Mouse (Mus musculus) kidney, adult 8-10 months (tissue): ENCODE measurements around the gene Celf2.
A peak's percentile ranks its signal among the peaks of the same experiment; 100 is the strongest.

Source experiments
- DNase-seq, 2 experiments: peaks; one replicate each; pipeline ENCODE4 v3.0.0; 2022

Celf2 gene

DNA sequence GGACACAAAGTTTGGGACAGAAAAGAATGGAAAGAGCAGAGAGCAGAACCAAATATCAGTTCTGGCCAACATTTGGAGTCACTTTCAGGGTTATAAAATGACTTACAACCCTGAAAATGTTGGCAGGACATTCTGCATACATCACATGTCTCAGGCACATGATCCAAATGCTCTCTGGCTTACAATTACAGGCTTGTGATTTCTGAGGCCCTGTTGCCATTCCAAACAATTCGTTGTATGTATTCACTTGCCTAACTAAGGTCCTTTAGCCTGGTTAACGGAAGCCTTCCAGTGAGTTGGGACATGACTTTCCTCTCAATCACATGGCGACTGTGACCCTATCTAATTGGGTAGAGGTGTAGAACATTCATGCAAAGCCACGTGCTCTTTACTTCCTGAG is 249.2 kb downstream of the Celf2 start:
- peak; percentile 2 to 13 for DNase-seq

GRCm38 (mm10) chr2:7259616-7260015 is 249.7 kb downstream of the Celf2 start:
- no peak for DNase-seq

DNA sequence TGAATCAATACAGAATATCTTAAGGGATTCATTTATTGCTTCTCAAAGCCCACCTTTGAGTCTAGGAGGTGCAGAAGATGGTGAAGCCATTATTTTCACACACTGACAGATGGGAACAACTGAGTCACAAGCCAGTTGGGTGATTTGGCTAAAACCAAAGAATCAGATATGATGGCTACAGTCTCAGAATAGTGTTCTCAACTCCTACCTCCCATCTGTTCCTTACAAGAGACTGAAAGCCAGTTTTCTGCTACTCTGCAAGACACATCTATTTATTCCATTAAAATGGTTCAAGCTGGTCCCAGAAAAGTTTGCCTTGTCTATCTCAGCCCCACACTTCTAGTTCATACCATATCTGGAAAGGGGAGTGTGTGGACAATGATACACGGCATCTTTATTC is 253.3 kb downstream of the Celf2 start:
- no peak for DNase-seq

DNA sequence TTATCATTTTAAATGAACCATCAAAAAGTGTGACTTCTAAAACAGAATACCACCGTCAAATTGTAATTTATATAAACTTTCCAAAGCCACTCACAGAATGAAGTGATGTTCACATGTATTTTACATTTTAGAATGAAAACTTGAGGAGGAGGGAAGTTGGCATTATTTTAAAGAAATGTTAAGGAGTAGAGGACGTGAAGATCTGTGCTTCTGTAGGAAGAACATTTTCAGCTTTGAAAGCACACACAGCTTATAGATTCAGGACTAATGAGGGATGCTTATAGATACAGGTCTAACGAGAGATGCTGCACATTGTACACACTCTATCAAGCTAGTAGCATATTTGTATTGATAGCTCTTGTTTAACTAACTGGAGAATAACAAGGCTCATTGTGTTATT is 254.0 kb downstream of the Celf2 start:
- no peak for DNase-seq

GRCm38 (mm10) chr2:7250314-7250713 is 259.0 kb downstream of the Celf2 start:
- no peak for DNase-seq

- DNase-seq: no peak
Measured at GRCm38 (mm10) chr2:7249002-7249401, 260.4 kb downstream of the Celf2 start.

- peak; percentile 32 to 55 for DNase-seq
Measured at GRCm38 (mm10) chr2:7245958-7246774, 263.2 kb downstream of the Celf2 start.

- no peak for DNase-seq
Measured at GRCm38 (mm10) chr2:7242139-7242538, 267.2 kb downstream of the Celf2 start.

DNA sequence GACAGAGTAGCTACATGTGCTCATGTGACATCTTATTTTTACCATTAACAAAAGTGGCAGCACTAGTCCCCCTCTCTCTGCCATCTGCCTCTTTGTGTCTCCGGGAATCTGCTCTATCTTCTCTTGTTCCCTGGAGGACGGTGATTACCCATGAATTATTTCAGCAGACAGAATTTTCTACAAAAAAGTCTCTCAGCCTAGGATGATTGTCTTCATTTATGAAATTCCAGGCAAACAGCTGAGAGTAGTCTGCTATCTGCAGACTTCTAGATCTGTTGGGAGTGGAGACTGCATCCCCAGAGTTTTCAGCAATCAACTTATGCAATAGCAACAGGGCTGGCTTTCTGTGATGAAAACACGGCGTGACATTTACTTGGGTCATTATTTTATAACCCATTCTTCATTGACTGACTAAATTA is 267.8 kb downstream of the Celf2 start:
- no peak for DNase-seq

DNA sequence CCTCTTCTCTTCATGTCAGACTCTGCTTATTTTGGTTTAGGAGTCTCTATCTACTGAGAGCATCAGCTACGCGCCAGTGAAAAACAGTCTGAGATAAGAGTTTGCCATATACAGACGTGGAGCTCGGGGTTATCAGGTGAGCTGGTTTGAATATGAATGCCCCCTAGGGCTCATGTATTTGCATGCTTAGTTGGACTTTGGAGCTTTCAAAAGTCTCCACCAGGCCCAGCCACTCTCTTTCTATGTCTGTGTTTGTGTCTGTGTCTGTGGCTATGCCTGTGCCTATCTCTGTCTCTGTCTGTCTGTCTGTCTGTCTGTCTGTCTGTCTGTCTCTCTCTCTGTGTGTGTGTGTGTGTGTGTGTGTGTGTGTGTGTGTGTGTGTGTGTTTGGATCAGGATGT is 272.1 kb downstream of the Celf2 start:
- DNase-seq: no peak

DNA sequence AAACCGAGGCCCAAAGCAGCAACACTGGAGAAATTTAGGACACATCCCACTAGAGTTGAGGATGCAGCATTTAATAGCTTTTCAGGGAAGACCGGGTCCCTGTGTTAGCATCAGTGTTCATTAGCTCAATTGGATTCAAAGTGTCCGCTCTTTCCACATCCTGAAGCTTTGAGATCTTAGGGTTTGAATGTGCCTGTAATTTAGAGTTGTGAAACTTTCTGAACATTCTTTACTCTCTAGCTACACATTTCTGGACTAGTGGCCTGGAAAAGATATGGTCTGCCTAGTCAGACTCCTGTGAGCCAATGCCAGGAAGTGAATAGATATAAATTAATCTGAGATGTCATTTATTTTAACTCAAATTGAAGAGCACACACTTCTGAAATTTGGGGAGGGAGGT is 272.9 kb downstream of the Celf2 start:
- DNase-seq: no peak

DNA sequence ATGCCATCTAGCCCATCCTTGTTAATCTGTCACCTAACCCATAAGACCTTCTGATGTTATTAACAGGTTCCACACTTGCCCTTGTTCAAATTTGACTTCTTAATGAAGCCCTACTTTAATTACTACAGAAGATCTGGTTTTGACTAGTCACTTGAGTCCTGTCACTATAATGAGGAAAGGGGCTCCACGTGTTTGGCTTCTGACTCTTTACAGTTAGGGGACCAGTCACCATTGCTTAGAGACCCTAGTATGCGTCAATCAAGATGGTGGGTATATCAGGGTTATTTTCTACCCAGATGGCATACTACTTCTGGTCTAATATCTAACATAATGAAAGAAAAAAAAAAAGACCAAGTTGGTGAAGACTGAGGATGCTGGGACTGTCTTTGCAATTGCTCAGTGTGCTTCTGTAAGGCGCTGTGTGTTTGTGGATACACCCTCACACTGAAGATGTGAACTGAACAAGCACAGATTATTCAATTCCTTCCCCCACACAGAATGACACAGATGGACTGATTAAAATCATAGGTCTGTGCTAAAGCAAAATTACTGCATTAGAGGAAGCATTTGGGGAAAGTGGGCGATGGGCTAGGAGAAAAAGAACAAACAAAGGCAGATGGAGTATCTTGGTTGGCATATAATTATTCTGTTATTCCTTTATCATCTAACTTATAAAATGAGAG is 274.2 kb downstream of the Celf2 start:
- DNase-seq: no peak

- no peak for DNase-seq
Measured at GRCm38 (mm10) chr2:7234587-7234986, 274.8 kb downstream of the Celf2 start.

GRCm38 (mm10) chr2:7233411-7233810 is 276.0 kb downstream of the Celf2 start:
- DNase-seq: no peak

- DNase-seq: no peak
Measured at GRCm38 (mm10) chr2:7226785-7227184, 282.6 kb downstream of the Celf2 start.

DNA sequence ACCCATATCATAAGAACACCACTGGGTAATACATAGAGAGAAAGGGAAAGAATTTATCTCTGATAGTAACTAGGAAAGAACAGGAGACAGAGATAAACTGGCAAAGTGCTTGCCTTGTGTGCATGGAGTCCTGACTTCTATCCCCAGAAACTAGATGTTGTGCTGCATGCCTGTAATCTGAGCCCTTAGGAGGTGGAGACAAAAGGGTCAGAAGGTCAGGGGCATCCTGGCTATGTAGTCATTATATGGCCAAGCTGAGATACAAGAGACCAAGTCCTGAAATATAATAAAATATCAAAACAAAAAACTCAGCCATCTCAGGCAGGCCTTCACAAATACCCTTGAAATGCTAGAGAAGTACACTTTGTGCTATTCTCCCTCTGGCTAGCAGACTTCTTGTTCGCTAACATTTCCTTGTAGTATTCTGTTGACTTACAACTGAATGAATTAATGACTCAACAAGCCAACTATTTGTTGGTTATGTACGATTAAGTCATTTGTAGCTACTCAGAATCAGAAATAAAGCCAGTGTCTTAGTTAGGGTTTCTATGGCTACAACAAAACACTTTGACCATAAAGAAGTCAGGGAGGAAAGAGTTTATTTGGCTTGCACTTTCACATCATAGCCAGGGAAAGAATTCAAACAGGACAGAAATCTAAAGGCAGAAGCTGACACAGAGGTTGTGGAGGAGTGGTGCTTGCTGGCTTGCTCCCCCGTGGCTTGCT is 284.9 kb downstream of the Celf2 start:
- DNase-seq: no peak

DNA sequence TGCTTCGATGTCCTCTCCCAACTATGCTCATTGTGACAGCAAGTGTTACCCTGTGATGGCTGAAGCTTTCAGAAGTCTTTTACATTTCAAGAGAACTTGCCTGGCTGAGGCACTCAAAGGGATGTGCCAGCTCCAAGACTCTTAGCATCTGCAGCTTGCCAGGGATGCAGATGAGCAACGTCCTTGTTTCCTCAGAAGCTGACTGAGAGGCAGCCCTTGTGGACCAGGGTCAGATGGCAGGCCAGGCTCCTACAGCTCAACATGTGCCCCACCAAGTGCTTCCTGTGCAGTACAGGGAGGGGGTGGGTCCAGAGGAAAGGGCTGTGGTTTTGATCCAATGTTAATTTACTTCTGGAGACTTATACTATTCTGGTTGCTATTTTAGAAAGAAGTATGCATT is 285.8 kb downstream of the Celf2 start:
- no peak for DNase-seq

DNA sequence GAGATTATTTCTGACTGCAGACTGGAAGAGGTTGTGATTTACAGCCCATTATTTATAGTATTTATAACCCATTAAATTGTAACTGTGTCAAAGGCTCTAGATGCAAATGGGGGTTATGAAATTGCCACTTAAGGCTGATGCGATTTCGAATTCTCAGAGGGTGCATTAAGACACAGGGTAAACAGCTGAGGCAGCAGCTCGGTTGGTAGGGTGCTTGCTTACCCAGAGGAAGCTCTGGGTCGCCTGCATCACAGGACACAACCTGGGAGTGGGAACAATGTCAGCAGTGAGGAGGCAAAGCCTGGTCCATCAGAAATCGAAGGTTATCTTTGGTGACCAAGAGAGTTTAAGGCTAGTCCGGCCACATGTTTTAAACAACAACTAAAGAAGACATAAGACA is 286.5 kb downstream of the Celf2 start:
- DNase-seq: no peak

DNA sequence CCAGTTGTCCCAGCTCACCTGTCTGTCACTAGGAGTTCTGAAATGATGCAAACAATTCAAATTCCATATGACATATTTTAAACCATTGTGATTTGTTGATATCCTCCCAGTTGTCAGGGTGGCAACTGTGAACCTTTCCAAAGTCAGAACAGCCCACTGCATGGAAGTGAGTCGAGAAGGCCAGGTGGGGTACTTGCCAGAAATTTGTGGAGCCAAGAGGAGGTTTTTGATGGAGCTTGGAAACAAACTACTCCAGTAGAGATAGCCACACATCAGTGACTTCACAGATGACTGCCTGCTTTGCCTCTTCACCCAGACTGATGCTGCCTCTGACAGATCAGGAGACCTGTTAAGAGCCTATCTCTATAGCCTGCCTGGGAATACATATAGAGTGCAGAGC is 287.5 kb downstream of the Celf2 start:
- no peak for DNase-seq

- no peak for DNase-seq
Measured at GRCm38 (mm10) chr2:7218101-7218500, 291.3 kb downstream of the Celf2 start.

DNA sequence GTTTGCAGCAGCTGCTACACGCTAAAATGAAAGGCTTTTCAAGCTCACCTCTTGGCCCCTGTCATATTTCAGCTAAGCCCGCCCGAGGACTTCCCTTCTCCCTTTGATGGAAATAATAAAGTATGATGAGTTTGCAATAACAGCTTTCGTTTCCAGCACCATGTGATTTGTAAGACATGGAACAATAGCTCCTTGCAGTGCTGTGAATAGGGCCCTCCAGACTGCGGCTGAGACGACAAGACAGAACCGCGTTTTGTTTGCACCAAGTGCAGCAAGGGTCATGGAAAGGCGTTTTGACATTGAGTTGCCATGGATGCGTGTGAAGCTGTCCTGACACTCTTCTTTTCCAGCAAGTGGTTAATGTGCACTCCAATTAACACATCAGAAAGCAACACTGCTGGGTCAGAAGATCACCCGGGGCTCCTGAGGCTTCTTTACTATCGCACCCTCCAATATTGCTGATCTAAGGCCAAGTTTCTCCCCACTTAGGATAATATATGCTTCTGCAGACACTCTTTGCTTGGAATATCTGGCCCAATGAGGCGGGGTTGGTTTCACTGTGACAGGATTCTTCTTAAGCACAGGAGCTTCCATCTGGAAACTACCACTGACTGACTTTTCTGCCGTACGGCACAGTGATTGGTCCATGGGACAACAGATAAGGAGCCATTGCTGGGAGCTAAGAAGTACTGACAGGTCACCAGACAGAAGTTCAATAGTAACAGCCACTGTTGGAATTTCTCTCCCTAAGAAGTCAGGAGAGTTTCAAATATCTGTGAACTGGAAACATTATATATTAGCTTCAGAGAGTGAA is 301.5 kb downstream of the Celf2 start:
- DNase-seq: peak in 1 of 2 experiments; percentile 1

- DNase-seq: no peak
Measured at GRCm38 (mm10) chr2:7193413-7193812, 315.9 kb downstream of the Celf2 start.

- DNase-seq: no peak
Measured at GRCm38 (mm10) chr2:7179186-7179585, 330.2 kb downstream of the Celf2 start.
